Mouse (Mus musculus) stomach, embryonic 15.5 days (tissue): ENCODE measurements around the gene Zmiz1. TPM values are rescaled to one million over a fixed set of nuclear protein-coding genes. Genes with fewer than 3 reads are reported as not detected.

Experiments used
- ATAC-seq: fragments of 200-750 bp; cut with Nextera tagmentation; 2 replicates; pipeline ENCODE4 v1.8.0; 2017; ENCODE audit warnings: low read depth, moderate number of reproducible peaks, moderate TSS enrichment; ENCODE audit not compliant: insufficient read depth, low FRiP score
- H3K27ac ChIP-seq: fragments of 300-500 bp; sonication (generic); 2 replicates; pipeline ENCODE4 v1.5.1; 2015; ENCODE audit warnings: mild to moderate bottlenecking, inconsistent platforms
- H3K27me3 ChIP-seq: fragments of 300-500 bp; sonication (generic); replicated peaks from 2 replicates; pipeline ENCODE4 v1.6.1; 2015; ENCODE audit warnings: inconsistent platforms
- H3K36me3 ChIP-seq: fragments of 300-500 bp; sonication (generic); 2 replicates; pipeline ENCODE4 v1.6.1; 2015; ENCODE audit warnings: inconsistent platforms
- H3K4me1 ChIP-seq: fragments of 300-500 bp; sonication (generic); 2 replicates; pipeline ENCODE4 v1.6.1; 2015; ENCODE audit warnings: inconsistent platforms
- H3K4me2 ChIP-seq: fragments of 300-500 bp; sonication (generic); 2 replicates; pipeline ENCODE4 v1.6.1; 2015; ENCODE audit warnings: mild to moderate bottlenecking, inconsistent platforms
- H3K4me3 ChIP-seq: fragments of 300-500 bp; sonication (generic); replicated peaks from 2 replicates; pipeline ENCODE4 v1.5.1; 2015; ENCODE audit warnings: inconsistent platforms
- H3K9ac ChIP-seq: fragments of 300-500 bp; sonication (generic); 2 replicates; pipeline ENCODE4 v1.6.1; 2015; ENCODE audit warnings: inconsistent platforms
- H3K9me3 ChIP-seq: fragments of 300-500 bp; sonication (generic); 2 replicates; pipeline ENCODE4 v1.6.1; 2016; ENCODE audit warnings: inconsistent platforms
- WGBS: fragments of 180-500 bp; shearing (Covaris S2); methylation state at CpG from one replicate; pipeline ENCODE4 v1.1.7; 2015; 5-methylcytosine and 5-hydroxymethylcytosine counted together
- polyA plus RNA-seq: library from polyadenylated mRNA; unstranded; fragments of >200 nt; fragmentation: Nextera tagmentation; extraction: Ambion mirVana; gene quantifications from 2 replicates; pipeline ENCODE4 v1.2.1, GENCODE M21; 2015

Zmiz1 gene
- polyA plus RNA-seq, 1 experiment from 2014 or later, result 29.0 TPM

DNA sequence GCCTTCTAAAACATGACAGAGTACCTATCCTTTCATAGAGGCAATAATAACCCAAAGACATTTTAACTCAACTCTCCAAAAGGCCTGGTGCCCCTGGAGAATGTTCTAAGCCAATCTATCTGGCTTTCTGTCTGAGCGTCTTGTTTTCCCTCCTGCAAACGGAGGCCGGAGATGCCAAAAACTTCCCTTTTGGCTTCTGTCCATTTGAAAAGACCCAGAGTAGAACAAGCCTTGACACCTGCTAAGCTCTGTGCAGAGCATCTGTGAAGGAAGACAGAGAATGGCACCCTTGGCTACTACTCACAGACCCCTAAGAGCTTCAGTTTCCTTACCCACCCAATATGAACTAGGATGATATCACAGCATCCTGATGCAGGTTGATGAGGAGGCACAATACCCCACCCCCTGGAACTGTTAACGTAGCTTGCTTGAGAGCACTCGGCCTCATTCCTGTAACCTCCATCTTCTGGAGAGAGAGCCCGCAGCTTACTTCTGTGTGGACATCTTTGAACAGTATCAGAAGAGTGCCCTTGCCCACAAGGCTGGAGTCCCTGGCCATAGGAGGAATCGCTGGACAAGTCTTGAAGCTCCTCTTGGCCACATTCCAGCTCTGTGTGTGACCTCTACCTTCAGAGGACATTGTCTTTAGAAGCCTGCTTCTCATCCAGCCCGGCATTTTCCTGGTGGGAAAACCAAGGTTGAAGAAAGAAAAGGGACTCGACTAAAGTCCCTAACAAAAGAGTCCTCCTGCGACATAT lies 9.1 kb downstream of the Zmiz1 start:
- peaks cover 82% of the 10 kb centered on the region for H3K4me1 ChIP-seq
- no peak overlapping the region for H3K9ac ChIP-seq
- no peak overlapping the region for H3K4me2 ChIP-seq
- no peak overlapping the region for H3K4me3 ChIP-seq
- WGBS, result 60% methylated on average over 10 of the region's 10 CpGs
- no peaks in the 10 kb centered on the region for H3K36me3 ChIP-seq
- no peaks in the 10 kb centered on the region for H3K27me3 ChIP-seq
- H3K27ac ChIP-seq, result no peak overlapping the region
- ATAC-seq, result no peak
- H3K9me3 ChIP-seq, result no peaks in the 10 kb centered on the region

DNA sequence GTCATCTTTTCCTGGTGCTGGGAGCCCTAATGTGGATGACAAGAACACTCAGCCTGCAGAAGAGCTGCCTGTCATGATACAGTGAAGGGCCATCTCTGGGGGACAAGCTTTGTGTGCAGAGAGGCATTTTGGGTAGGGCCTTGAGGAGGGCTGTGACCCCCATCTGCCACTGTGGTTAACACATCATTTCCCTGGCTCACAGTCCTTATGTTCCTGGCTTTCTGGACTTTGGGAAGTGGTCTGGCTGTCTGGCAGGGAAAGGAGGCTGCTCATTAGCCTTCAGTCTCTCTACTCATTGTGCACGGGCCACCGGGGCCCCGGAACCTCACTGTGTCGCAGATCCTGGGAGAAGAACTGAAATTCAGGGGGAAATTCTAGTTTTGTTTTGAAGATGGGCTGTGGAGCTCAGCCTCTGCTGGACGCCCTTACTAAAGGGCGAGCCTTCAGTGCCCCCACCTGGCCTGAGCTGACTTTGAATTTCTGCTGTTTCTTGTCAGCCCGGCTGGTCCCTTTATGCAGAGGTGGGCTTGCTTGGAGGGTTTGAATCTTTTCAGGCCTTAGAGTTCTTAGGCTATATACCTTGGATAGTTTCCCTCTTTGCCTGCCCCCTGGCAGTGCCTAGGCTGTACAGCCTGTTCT lies 10.0 kb downstream of the Zmiz1 start:
- ATAC-seq, result no peak
- 68% methylated on average over 7 of the region's 7 CpGs for WGBS

DNA sequence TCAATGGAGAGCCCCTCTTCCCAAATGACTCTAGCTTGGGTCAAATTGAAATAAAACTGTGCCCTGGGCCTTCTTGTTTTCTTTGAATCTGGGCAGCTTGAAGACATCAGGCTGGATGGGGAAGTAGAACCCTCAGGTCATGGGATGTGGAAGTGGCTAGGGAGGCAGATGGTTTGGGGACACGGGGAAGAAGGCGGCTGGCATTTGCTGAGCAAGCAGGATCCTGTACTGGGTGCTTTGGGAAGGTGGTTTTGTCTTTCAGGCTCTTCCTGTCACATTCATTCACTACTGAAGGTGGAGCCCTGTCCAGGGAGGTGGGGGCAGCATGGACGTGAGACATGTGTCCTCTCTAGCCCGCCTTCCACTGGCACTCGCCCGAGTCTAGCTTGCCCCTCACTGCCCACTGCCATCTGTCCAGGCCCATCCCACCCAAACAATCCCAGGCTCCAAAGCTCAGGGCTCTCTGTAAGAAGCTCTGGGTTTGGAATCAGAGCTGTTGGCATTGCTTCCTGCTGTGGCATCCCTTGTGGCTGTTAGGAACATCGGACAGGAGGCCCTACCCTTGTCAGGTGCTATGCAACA lies 11.3 kb downstream of the Zmiz1 start:
- ATAC-seq, result no peak
- 67% methylated on average over 7 of the region's 7 CpGs for WGBS
- no peaks in the 10 kb centered on the region for H3K36me3 ChIP-seq
- no peak overlapping the region for H3K27ac ChIP-seq
- no peak overlapping the region for H3K4me3 ChIP-seq
- H3K9ac ChIP-seq, result no peak overlapping the region
- H3K4me1 ChIP-seq, result peaks cover 81% of the 10 kb centered on the region
- H3K9me3 ChIP-seq, result no peaks in the 10 kb centered on the region
- no peaks in the 10 kb centered on the region for H3K27me3 ChIP-seq
- no peak overlapping the region for H3K4me2 ChIP-seq

More for the DNA sequence above, 10.0 kb downstream of the Zmiz1 start:
- Histone ChIP-seq H3K4me2 (no peak overlapping the region), H3K36me3 (no peaks in the 10 kb centered on the region), H3K27me3 (no peaks in the 10 kb centered on the region), H3K27ac (no peak overlapping the region), H3K9me3 (no peaks in the 10 kb centered on the region), H3K4me1 (peaks cover 81% of the 10 kb centered on the region), H3K4me3 (no peak overlapping the region), H3K9ac (no peak overlapping the region)

- Histone ChIP-seq H3K27ac (no peak overlapping the region), H3K9ac (no peak overlapping the region), H3K4me2 (no peak overlapping the region), H3K4me1 (peaks cover 81% of the 10 kb centered on the region), H3K4me3 (no peak overlapping the region), H3K9me3 (no peaks in the 10 kb centered on the region), H3K27me3 (no peaks in the 10 kb centered on the region), H3K36me3 (no peaks in the 10 kb centered on the region)
- ATAC-seq, result no peak
- WGBS, result 33% methylated on average over 2 of the region's 2 CpGs
Measured at GRCm38 (mm10) chr14:25471035-25471434, 12.1 kb downstream of the Zmiz1 start.

GRCm38 (mm10) chr14:25472096-25472861 lies 13.3 kb downstream of the Zmiz1 start:
- ATAC-seq, result no peak
- H3K4me1 ChIP-seq, result peaks cover 84% of the 10 kb centered on the region
- H3K36me3 ChIP-seq, result no peaks in the 10 kb centered on the region
- H3K27ac ChIP-seq, result peak overlapping the region; percentile 73; the same call in 1 of the 2 replicates
- no peak overlapping the region for H3K4me3 ChIP-seq
- no peaks in the 10 kb centered on the region for H3K9me3 ChIP-seq
- no peak overlapping the region for H3K9ac ChIP-seq
- H3K27me3 ChIP-seq, result no peaks in the 10 kb centered on the region
- WGBS, result 67% methylated on average over 6 of the region's 6 CpGs
- H3K4me2 ChIP-seq, result no peak overlapping the region

GRCm38 (mm10) chr14:25472981-25473649 lies 14.1 kb downstream of the Zmiz1 start:
- H3K9ac ChIP-seq, result no peak overlapping the region
- peak overlapping the region; percentile 73 for H3K27ac ChIP-seq
- WGBS, result 42% methylated on average over 6 of the region's 6 CpGs
- no peak overlapping the region for H3K4me2 ChIP-seq
- H3K9me3 ChIP-seq, result no peaks in the 10 kb centered on the region
- ATAC-seq, result 0 out of 2 replicates have a peak, but pooled peaks have one; percentile 11
- H3K36me3 ChIP-seq, result no peaks in the 10 kb centered on the region
- H3K4me3 ChIP-seq, result no peak overlapping the region
- no peaks in the 10 kb centered on the region for H3K27me3 ChIP-seq
- H3K4me1 ChIP-seq, result peaks cover 82% of the 10 kb centered on the region

GRCm38 (mm10) chr14:25474017-25474416 lies 15.0 kb downstream of the Zmiz1 start:
- Histone ChIP-seq H3K4me2 (no peak overlapping the region), H3K4me1 (peaks cover 83% of the 10 kb centered on the region), H3K27ac (peak overlapping the region; percentile 57; the same call in 1 of the 2 replicates), H3K9me3 (no peaks in the 10 kb centered on the region), H3K27me3 (no peaks in the 10 kb centered on the region), H3K4me3 (no peak overlapping the region), H3K9ac (no peak overlapping the region), H3K36me3 (no peaks in the 10 kb centered on the region)
- WGBS, result 52% methylated on average over 5 of the region's 5 CpGs
- no peak for ATAC-seq

DNA sequence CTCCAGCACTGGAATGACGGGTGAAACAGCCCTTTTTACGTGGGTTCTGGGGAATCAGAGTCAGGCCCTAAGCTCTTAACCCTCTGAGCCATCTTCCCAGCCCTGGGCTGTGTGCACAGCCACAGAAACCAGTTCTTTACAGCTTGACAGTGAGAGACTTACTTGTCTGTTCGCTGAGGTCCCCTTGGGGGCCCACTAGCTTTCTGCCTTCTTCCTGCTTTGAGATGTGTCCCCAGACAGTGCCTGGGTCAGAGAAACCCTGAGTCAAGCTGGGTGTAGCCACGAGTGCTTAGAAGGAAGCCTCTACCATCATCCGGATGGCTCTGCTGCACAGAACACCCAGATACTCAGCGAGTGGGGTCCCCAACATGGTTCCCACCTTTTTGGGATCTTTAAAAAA lies 15.7 kb downstream of the Zmiz1 start:
- Histone ChIP-seq H3K27ac (peak overlapping the region; percentile 57), H3K9ac (no peak overlapping the region), H3K4me2 (no peak overlapping the region), H3K27me3 (no peaks in the 10 kb centered on the region), H3K9me3 (no peaks in the 10 kb centered on the region), H3K4me3 (no peak overlapping the region), H3K4me1 (peaks cover 84% of the 10 kb centered on the region), H3K36me3 (no peaks in the 10 kb centered on the region)
- no peak for ATAC-seq
- WGBS, result 42% methylated on average over 6 of the region's 6 CpGs

DNA sequence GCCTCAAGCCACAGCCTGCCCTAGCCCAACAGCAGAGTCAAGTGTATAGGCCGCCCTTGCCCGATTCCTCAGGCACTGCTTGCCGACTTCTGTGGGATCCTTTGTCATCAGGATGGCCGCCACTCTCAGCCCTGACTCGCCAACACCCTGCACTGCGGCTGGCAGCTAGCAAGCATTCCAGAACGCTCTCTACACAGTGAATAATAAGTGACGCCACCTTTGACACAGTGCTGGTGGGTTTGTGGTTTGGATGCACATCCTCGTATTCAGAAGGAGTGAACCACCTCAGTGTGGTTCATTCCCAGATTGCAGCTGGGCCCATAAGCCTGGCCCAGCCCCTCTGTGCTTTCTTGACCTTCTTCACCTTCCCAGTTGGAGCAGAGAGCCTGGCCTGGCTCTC lies 17.1 kb downstream of the Zmiz1 start:
- Histone ChIP-seq H3K4me1 (peaks cover 95% of the 10 kb centered on the region), H3K4me2 (no peak overlapping the region), H3K9me3 (no peaks in the 10 kb centered on the region), H3K36me3 (no peaks in the 10 kb centered on the region), H3K4me3 (no peak overlapping the region), H3K9ac (no peak overlapping the region), H3K27me3 (no peaks in the 10 kb centered on the region), H3K27ac (peak overlapping the region; percentile 58)
- ATAC-seq, result no peak
- WGBS, result 61% methylated on average over 9 of the region's 9 CpGs

GRCm38 (mm10) chr14:25476453-25476852 lies 17.5 kb downstream of the Zmiz1 start:
- H3K4me1 ChIP-seq, result peaks cover 96% of the 10 kb centered on the region
- H3K27ac ChIP-seq, result peak overlapping the region; percentile 58
- H3K27me3 ChIP-seq, result no peaks in the 10 kb centered on the region
- no peaks in the 10 kb centered on the region for H3K36me3 ChIP-seq
- H3K4me3 ChIP-seq, result no peak overlapping the region
- H3K9ac ChIP-seq, result no peak overlapping the region
- ATAC-seq, result no peak
- no peak overlapping the region for H3K4me2 ChIP-seq
- 56% methylated on average over 3 of the region's 3 CpGs for WGBS
- H3K9me3 ChIP-seq, result no peaks in the 10 kb centered on the region

DNA sequence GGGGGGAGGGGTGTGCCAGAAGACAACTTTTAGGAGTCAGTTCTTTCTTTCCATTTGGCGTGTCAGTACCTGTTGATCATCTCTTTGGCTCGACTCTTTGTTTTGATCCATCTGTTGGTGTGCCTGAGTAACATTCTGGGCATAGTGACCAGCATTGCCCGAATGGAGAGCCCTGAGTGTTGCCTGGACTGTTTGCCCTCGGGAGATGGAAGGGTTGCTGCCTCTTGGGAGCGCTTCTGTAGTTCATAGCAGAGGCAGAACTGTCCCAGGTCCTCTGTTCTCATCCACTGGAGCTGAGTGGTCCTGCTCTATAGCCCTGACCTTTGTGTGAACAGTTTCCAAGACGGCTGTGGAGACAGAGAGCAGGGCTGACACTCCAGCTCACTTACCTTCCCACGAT lies 18.3 kb downstream of the Zmiz1 start:
- Histone ChIP-seq H3K27me3 (no peaks in the 10 kb centered on the region), H3K36me3 (no peaks in the 10 kb centered on the region), H3K9me3 (no peaks in the 10 kb centered on the region), H3K4me3 (no peak overlapping the region), H3K4me2 (no peak overlapping the region), H3K4me1 (peaks cover 94% of the 10 kb centered on the region), H3K9ac (no peak overlapping the region), H3K27ac (peak overlapping the region; percentile 58; the same call in 1 of the 2 replicates)
- 64% methylated on average over 7 of the region's 7 CpGs for WGBS
- ATAC-seq, result no peak
